Mouse (Mus musculus): Measurements from ENCODE around the gene Maml1. TPM values are rescaled to one million over a fixed set of nuclear protein-coding genes. Genes with fewer than 3 reads are reported as not detected.

Gene Maml1
- polyA plus RNA-seq (2015; fragmentation: Nextera tagmentation; extraction: Ambion mirVana): 1.8 and 2.1 TPM in 2 replicates

DNA sequence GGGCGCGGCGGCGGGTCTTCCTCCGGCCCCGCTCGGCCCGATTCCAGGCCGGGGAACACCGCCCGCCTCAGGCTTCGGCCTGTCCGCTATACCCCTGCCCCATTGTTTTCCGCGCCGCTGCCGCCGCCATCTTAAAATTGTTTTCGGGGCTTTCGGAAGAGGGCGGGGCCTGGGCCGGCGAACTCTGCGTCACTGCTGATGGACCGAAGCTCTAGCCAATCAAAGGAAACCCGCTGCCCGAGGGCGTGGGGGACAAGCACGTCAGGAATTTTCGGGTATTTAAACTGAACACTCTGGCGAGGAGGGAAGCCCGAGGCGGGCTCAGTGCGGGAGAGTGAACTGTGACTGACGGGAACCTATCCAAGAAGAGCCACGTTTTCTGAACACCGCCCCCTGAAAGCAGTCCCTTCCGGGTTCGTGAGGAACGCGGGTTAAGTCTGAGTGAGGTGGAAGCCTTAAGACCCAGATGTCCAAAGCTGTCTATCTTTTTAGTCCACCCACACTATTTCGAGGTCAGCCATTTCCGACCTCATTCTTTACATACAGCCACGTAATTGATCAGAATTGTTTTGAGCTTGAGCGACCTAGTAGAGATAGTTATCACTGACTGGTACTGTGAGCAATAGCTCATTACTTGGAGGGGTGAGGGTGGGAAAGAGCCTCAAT lies at the start of gene Maml1:
Gene Maml1 (minus strand): TSS at position 122 of the 666 bp plus-strand sequence.

GRCm38 (mm10) chr11:50325496-50326301 lies 33.6 kb upstream of the Maml1 start, which contains the start of gene Canx:
Gene Canx (minus strand): TSS chr11:50325673.

GRCm38 (mm10) chr11:50238324-50238723 lies 53.8 kb downstream of the Maml1 start, which contains the start of gene Ltc4s:
Gene Ltc4s (minus strand): TSS chr11:50238616.

DNA sequence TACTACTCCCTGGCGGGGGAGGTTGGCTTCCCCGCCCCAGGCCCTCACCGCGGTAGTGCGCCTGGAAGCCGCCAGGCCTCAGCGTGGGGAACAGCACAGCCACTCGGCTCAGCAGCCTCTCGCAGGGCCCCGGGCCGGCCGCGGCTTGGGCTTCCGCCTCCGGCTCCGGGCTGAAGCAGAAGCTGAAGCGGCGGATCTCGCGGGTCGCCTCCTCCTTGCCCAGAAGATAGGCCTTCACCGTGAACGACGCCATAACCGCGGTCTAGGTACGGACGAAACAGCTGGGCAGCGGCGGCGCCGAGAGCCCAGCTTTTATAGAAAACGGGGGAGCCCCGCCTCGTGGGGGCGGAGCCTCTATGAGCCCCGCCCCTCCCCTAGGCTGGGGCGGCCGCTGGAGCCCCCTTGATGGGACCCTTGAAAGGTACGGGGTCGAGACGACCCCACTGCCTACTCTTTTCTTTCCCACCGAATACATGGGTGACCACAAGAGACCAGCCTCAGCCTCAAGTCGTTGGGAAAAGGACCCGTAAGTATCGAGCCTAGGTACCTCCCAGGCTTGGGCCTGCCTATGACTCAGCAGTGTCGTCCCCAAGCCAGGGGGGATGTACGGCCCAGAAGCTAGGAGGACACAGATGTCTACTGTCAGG lies 81.5 kb downstream of the Maml1 start, which contains the start of the genes Sqstm1 and Mgat4b:
Gene Sqstm1 (minus strand): TSS at position 323 of the 647 bp plus-strand sequence.
Gene Mgat4b (plus strand): TSS at position 386 of the 647 bp plus-strand sequence.

Small RNA genes within 50 kb of the gene (microRNA-seq; reads per million reads assigned to microRNA genes)
- 1.5 reads per million for gene Mir6919

Other genes with a start within 250 kb of the Maml1 start
- gene Tbc1d9b, start 160.9 kb downstream of the Maml1 start, polyA plus RNA-seq (2015; fragmentation: Nextera tagmentation; extraction: Ambion mirVana): 28.9 and 32.1 TPM in 2 replicates
- 33.8 and 40.5 TPM in 2 replicates for gene Mrnip, start 117.9 kb downstream of the Maml1 start, polyA plus RNA-seq (2015; fragmentation: Nextera tagmentation; extraction: Ambion mirVana)
- 442 and 490 TPM in 2 replicates for gene Sqstm1, start 81.5 kb downstream of the Maml1 start, polyA plus RNA-seq (2015; fragmentation: Nextera tagmentation; extraction: Ambion mirVana)
- 90.2 and 107 TPM in 2 replicates for gene Mgat4b, start 81.4 kb downstream of the Maml1 start, polyA plus RNA-seq (2015; fragmentation: Nextera tagmentation; extraction: Ambion mirVana)
- 8.9 and 10.1 TPM in 2 replicates for gene Ltc4s, start 53.7 kb downstream of the Maml1 start, polyA plus RNA-seq (2015; fragmentation: Nextera tagmentation; extraction: Ambion mirVana)
- 247 TPM in 2 replicates for gene Canx, start 33.4 kb upstream of the Maml1 start, polyA plus RNA-seq (2015; fragmentation: Nextera tagmentation; extraction: Ambion mirVana)
- 1.9 and 2.4 TPM in 2 replicates for gene Cby3, start 62.2 kb upstream of the Maml1 start, polyA plus RNA-seq (2015; fragmentation: Nextera tagmentation; extraction: Ambion mirVana)
- gene Hnrnph1, start 84.7 kb upstream of the Maml1 start, polyA plus RNA-seq (2015; fragmentation: Nextera tagmentation; extraction: Ambion mirVana): 188 and 245 TPM in 2 replicates
- 21.9 and 26.0 TPM in 2 replicates for gene Rufy1, start 138.8 kb upstream of the Maml1 start, polyA plus RNA-seq (2015; fragmentation: Nextera tagmentation; extraction: Ambion mirVana)